Mouse (Mus musculus) ES-Bruce4 (cell line): Measurements from ENCODE around the gene Syt2. TPM values are rescaled to one million over a fixed set of nuclear protein-coding genes. Genes with fewer than 3 reads are reported as not detected.

Experiments
- H3K27ac ChIP-seq: 2 replicates; pipeline ENCODE4 v1.5.1; 2012; ENCODE audit warnings: low read length, inconsistent platforms; ENCODE audit not compliant: insufficient read depth
- H3K27me3 ChIP-seq: 2 replicates; pipeline ENCODE4 v1.6.1; 2012; ENCODE audit warnings: mild to moderate bottlenecking, low read length, inconsistent platforms; ENCODE audit not compliant: control insufficient read depth, poor library complexity, insufficient read depth, severe bottlenecking
- H3K36me3 ChIP-seq: 2 replicates; pipeline ENCODE4 v1.6.1; 2012; ENCODE audit warnings: inconsistent platforms, mild to moderate bottlenecking, low read length, moderate library complexity; ENCODE audit not compliant: control insufficient read depth, poor library complexity, insufficient read depth, severe bottlenecking
- H3K4me1 ChIP-seq: one replicate; pipeline ENCODE4 v1.8.1; 2011; ENCODE audit warnings: low read length; ENCODE audit not compliant: control insufficient read depth, insufficient read depth
- H3K4me3 ChIP-seq: 2 replicates; pipeline ENCODE4 v1.5.1; 2011; ENCODE audit warnings: low read depth, mild to moderate bottlenecking, low read length
- H3K9ac ChIP-seq: 2 replicates; pipeline ENCODE4 v1.6.1; 2012; ENCODE audit warnings: low read depth, mild to moderate bottlenecking, inconsistent platforms; ENCODE audit not compliant: poor library complexity, severe bottlenecking
- H3K9me3 ChIP-seq: replicated peaks from 2 replicates; pipeline ENCODE4 v1.6.1; 2012; ENCODE audit warnings: mild to moderate bottlenecking, low read length, inconsistent platforms; ENCODE audit not compliant: control insufficient read depth, poor library complexity, insufficient read depth, severe bottlenecking
- CTCF ChIP-seq: IDR thresholded peaks from one replicate; pipeline ENCODE4 v1.8.1; 2011; ENCODE audit warnings: low read depth, low read length
- EP300 ChIP-seq: IDR thresholded peaks from 2 replicates; pipeline ENCODE4 v1.6.1; 2011; ENCODE audit warnings: low read depth, low read length; ENCODE audit not compliant: insufficient read depth
- POLR2A ChIP-seq: IDR thresholded peaks from one replicate; pipeline ENCODE4 v1.8.1; 2011; ENCODE audit warnings: low read length; ENCODE audit not compliant: insufficient read depth
- polyA plus RNA-seq: library from polyadenylated mRNA; stranded (reverse); fragments of >200 nt; gene quantifications from 2 replicates; pipeline ENCODE4 v1.2.4, GENCODE M21; 2011; ENCODE audit warnings: low read depth; ENCODE audit not compliant: missing spikeins, insufficient read depth, insufficient read length

The Syt2 gene
- polyA plus RNA-seq, 1 experiment = 0.12 TPM

GRCm38 (mm10) chr1:134788096-134788495 is 141.6 kb downstream of the Syt2 start:
- no peak overlapping the region for H3K9ac ChIP-seq
- no peak overlapping the region for H3K4me3 ChIP-seq
- no peaks in the 10 kb centered on the region for H3K9me3 ChIP-seq
- H3K36me3 ChIP-seq = no peaks in the 10 kb centered on the region
- H3K27me3 ChIP-seq = no peaks in the 10 kb centered on the region
- H3K27ac ChIP-seq = no peak overlapping the region
- H3K4me1 ChIP-seq = no peaks in the 10 kb centered on the region
- TF ChIP-seq EP300 = no peak
- TF ChIP-seq CTCF = no peak
- no peak for TF ChIP-seq POLR2A

DNA sequence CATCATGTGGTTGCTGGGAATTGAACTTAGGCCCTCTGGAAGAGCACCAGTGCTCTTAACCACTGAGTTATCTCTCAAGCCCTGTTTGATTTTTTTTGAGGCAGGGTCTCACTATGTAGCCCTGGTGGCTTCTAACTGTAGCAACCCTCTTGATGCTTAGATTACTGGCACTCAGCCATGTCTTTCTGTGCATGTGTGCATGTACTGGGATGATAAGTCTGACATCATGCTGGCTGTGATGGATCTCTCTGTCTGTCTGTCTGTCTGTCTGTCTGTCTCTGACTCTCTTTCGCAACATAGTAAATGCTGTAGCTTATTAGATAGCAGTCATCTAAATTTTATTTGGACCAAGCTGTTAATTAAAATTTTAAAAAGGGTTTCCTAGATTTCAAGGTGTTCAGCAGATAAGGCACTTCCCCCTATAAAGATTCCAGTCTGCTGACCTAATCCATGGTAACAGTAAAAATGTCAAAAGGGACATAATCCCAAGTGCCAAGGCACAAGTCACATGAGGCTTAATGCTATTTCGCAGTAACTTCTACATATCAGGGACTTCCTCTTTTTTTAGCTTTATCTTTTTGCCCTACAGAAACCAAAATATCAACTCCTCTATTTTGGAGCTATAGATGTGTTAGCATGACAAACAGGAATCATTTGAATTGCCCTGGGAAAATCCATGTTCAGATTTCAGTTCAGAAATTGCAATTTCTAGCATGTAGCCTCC is 144.4 kb downstream of the Syt2 start:
- no peaks in the 10 kb centered on the region for H3K4me1 ChIP-seq
- H3K27me3 ChIP-seq = no peaks in the 10 kb centered on the region
- no peak overlapping the region for H3K9ac ChIP-seq
- H3K36me3 ChIP-seq = no peaks in the 10 kb centered on the region
- H3K4me3 ChIP-seq = no peak overlapping the region
- H3K9me3 ChIP-seq = no peaks in the 10 kb centered on the region
- no peak overlapping the region for H3K27ac ChIP-seq
- TF ChIP-seq CTCF (no peak), POLR2A (no peak), EP300 (no peak)

GRCm38 (mm10) chr1:134791456-134791855 is 145.0 kb downstream of the Syt2 start:
- Histone ChIP-seq H3K9ac (no peak overlapping the region), H3K36me3 (no peaks in the 10 kb centered on the region), H3K9me3 (no peaks in the 10 kb centered on the region), H3K27ac (no peak overlapping the region), H3K4me3 (no peak overlapping the region), H3K27me3 (no peaks in the 10 kb centered on the region), H3K4me1 (no peaks in the 10 kb centered on the region)
- TF ChIP-seq POLR2A (no peak), CTCF (no peak), EP300 (no peak)

DNA sequence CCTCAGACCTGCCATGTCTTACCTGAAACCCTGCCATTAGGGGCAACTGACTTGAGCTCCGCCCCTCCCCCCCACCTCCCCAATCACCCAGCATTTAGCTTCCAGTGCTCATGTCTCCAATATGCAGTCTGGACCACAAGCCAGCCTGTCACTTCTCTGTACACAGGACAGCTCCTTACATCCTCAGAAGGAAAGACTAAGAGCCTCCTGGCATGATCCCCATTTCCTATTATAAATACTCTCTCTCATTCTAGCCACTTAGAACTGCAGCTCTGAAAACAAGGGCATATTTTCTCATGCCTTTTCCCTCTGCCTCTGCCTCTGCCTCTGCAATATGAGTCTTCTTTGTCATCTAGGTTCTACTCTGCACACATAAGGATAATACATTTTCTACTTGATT is 149.6 kb downstream of the Syt2 start:
- H3K9ac ChIP-seq = no peak overlapping the region
- H3K4me1 ChIP-seq = no peaks in the 10 kb centered on the region
- H3K27ac ChIP-seq = no peak overlapping the region
- H3K36me3 ChIP-seq = no peaks in the 10 kb centered on the region
- no peaks in the 10 kb centered on the region; the same call in 1 of the 2 replicates for H3K9me3 ChIP-seq
- TF ChIP-seq POLR2A (no peak), CTCF (no peak), EP300 (no peak)
- no peaks in the 10 kb centered on the region for H3K27me3 ChIP-seq
- H3K4me3 ChIP-seq = no peak overlapping the region

- H3K9me3 ChIP-seq = no peaks in the 10 kb centered on the region; the same call in 1 of the 2 replicates
- no peaks in the 10 kb centered on the region for H3K36me3 ChIP-seq
- H3K4me1 ChIP-seq = no peaks in the 10 kb centered on the region
- no peak overlapping the region for H3K4me3 ChIP-seq
- H3K27ac ChIP-seq = no peak overlapping the region
- no peak for TF ChIP-seq CTCF
- no peaks in the 10 kb centered on the region for H3K27me3 ChIP-seq
- no peak overlapping the region for H3K9ac ChIP-seq
Observed at GRCm38 (mm10) chr1:134796536-134796935, 150.1 kb downstream of the Syt2 start.

- Histone ChIP-seq H3K9ac (no peak overlapping the region), H3K36me3 (no peaks in the 10 kb centered on the region), H3K27ac (no peak overlapping the region), H3K4me1 (no peaks in the 10 kb centered on the region), H3K4me3 (no peak overlapping the region), H3K27me3 (no peaks in the 10 kb centered on the region), H3K9me3 (no peaks in the 10 kb centered on the region; the same call in 1 of the 2 replicates)
- no peak for TF ChIP-seq CTCF
- no peak for TF ChIP-seq POLR2A
- no peak for TF ChIP-seq EP300
Observed at GRCm38 (mm10) chr1:134801758-134802157, 155.3 kb downstream of the Syt2 start.
